Mouse (Mus musculus): ENCODE results near the gene Ube2h. TPM values are rescaled to one million over a fixed set of nuclear protein-coding genes. Genes with fewer than 3 reads are reported as not detected.
A peak's percentile ranks its signal among the peaks of the same experiment; 100 is the strongest.

The Ube2h gene
- 78.4 and 78.9 TPM in 2 replicates for polyA plus RNA-seq (2012; rRNA removed)

GRCm38 (mm10) chr6:30304399-30304917 is at the start of gene Ube2h:
Gene Ube2h, minus strand, starts transcription at chr6:30304539.
- peak within 1 kb of the TSS; percentile 51 for H3K27ac ChIP-seq (ENCODE audit: insufficient read depth, low read length)
- WGBS: 1% methylated on average over 33 of the region's 33 CpGs
- H3K4me3 ChIP-seq (replicated peaks; ENCODE audit: insufficient read depth, low read depth, low read length): peak within 1 kb of the TSS; percentile 69
- H3K4me1 ChIP-seq (ENCODE audit: control insufficient read depth, insufficient read depth, low read length): peaks cover 5% of the 10 kb centered on the region; the same call in 1 of the 2 replicates
- no peaks in the 10 kb centered on the region for H3K27me3 ChIP-seq (ENCODE audit: control insufficient read depth, insufficient read depth, low read length)
- TF ChIP-seq POLR2A (IDR thresholded peaks at IDR 0.05; ENCODE audit: borderline replicate concordance, insufficient read depth, low read length) (peak; percentile 95), CTCF (IDR thresholded peaks at IDR 0.05; ENCODE audit: borderline replicate concordance, insufficient read depth, low read depth, low read length) (no peak)
- peak; percentile 99 to 100 for DNase-seq

GRCm38 (mm10) chr6:30353661-30354060 is 49.3 kb upstream of the Ube2h start:
- 85% methylated on average over 8 of the region's 8 CpGs for WGBS
- Histone ChIP-seq H3K4me1 (ENCODE audit: control insufficient read depth, insufficient read depth, low read length) (peaks cover 20% of the 10 kb centered on the region), H3K27me3 (ENCODE audit: control insufficient read depth, insufficient read depth, low read length) (no peaks in the 10 kb centered on the region), H3K27ac (ENCODE audit: insufficient read depth, low read length) (no peak overlapping the region), H3K4me3 (replicated peaks; ENCODE audit: insufficient read depth, low read depth, low read length) (no peak overlapping the region)
- no peak for DNase-seq
- TF ChIP-seq CTCF (IDR thresholded peaks at IDR 0.05; ENCODE audit: borderline replicate concordance, insufficient read depth, low read depth, low read length): no peak
- no peak for TF ChIP-seq POLR2A (IDR thresholded peaks at IDR 0.05; ENCODE audit: borderline replicate concordance, insufficient read depth, low read length)

GRCm38 (mm10) chr6:30352762-30353161 is 48.4 kb upstream of the Ube2h start:
- no peak for DNase-seq
- Histone ChIP-seq H3K4me3 (replicated peaks; ENCODE audit: insufficient read depth, low read depth, low read length) (no peak overlapping the region), H3K4me1 (ENCODE audit: control insufficient read depth, insufficient read depth, low read length) (peaks cover 20% of the 10 kb centered on the region), H3K27me3 (ENCODE audit: control insufficient read depth, insufficient read depth, low read length) (no peaks in the 10 kb centered on the region), H3K27ac (ENCODE audit: insufficient read depth, low read length) (no peak overlapping the region)
- no peak for TF ChIP-seq CTCF (IDR thresholded peaks at IDR 0.05; ENCODE audit: borderline replicate concordance, insufficient read depth, low read depth, low read length)
- no peak for TF ChIP-seq POLR2A (IDR thresholded peaks at IDR 0.05; ENCODE audit: borderline replicate concordance, insufficient read depth, low read length)
- WGBS: 73% methylated on average over 8 of the region's 8 CpGs

- no peak for DNase-seq
- 61% methylated on average over 9 of the region's 9 CpGs for WGBS
Measured at GRCm38 (mm10) chr6:30351290-30351689, 47.0 kb upstream of the Ube2h start.

GRCm38 (mm10) chr6:30347288-30347801 is 43.0 kb upstream of the Ube2h start:
- Histone ChIP-seq H3K27ac (ENCODE audit: insufficient read depth, low read length) (no peak overlapping the region), H3K27me3 (ENCODE audit: control insufficient read depth, insufficient read depth, low read length) (no peaks in the 10 kb centered on the region), H3K4me3 (replicated peaks; ENCODE audit: insufficient read depth, low read depth, low read length) (no peak overlapping the region), H3K4me1 (ENCODE audit: control insufficient read depth, insufficient read depth, low read length) (no peaks in the 10 kb centered on the region)
- no peak for TF ChIP-seq POLR2A (IDR thresholded peaks at IDR 0.05; ENCODE audit: borderline replicate concordance, insufficient read depth, low read length)
- no peak for TF ChIP-seq CTCF (IDR thresholded peaks at IDR 0.05; ENCODE audit: borderline replicate concordance, insufficient read depth, low read depth, low read length)
- no peak for DNase-seq
- 95% methylated on average over 4 of the region's 4 CpGs for WGBS

More at GRCm38 (mm10) chr6:30351290-30351689, 47.0 kb upstream of the Ube2h start:
- peaks cover 11% of the 10 kb centered on the region for H3K4me1 ChIP-seq (ENCODE audit: control insufficient read depth, insufficient read depth, low read length)
- TF ChIP-seq CTCF (IDR thresholded peaks at IDR 0.05; ENCODE audit: borderline replicate concordance, insufficient read depth, low read depth, low read length) (no peak), POLR2A (IDR thresholded peaks at IDR 0.05; ENCODE audit: borderline replicate concordance, insufficient read depth, low read length) (no peak)
- no peaks in the 10 kb centered on the region for H3K27me3 ChIP-seq (ENCODE audit: control insufficient read depth, insufficient read depth, low read length)
- no peak overlapping the region for H3K27ac ChIP-seq (ENCODE audit: insufficient read depth, low read length)
- no peak overlapping the region for H3K4me3 ChIP-seq (replicated peaks; ENCODE audit: insufficient read depth, low read depth, low read length)

GRCm38 (mm10) chr6:30346737-30347136 is 42.4 kb upstream of the Ube2h start:
- no peak overlapping the region for H3K27ac ChIP-seq (ENCODE audit: insufficient read depth, low read length)
- TF ChIP-seq POLR2A (IDR thresholded peaks at IDR 0.05; ENCODE audit: borderline replicate concordance, insufficient read depth, low read length) (no peak), CTCF (IDR thresholded peaks at IDR 0.05; ENCODE audit: borderline replicate concordance, insufficient read depth, low read depth, low read length) (no peak)
- no peaks in the 10 kb centered on the region for H3K4me1 ChIP-seq (ENCODE audit: control insufficient read depth, insufficient read depth, low read length)
- WGBS: 31% methylated on average over 6 of the region's 6 CpGs
- no peaks in the 10 kb centered on the region for H3K27me3 ChIP-seq (ENCODE audit: control insufficient read depth, insufficient read depth, low read length)
- no peak for DNase-seq
- no peak overlapping the region for H3K4me3 ChIP-seq (replicated peaks; ENCODE audit: insufficient read depth, low read depth, low read length)

GRCm38 (mm10) chr6:30344032-30344431 is 39.7 kb upstream of the Ube2h start:
- DNase-seq: no peak
- WGBS: 80% methylated on average over 6 of the region's 6 CpGs
- H3K4me1 ChIP-seq (ENCODE audit: control insufficient read depth, insufficient read depth, low read length): no peaks in the 10 kb centered on the region; the same call in 1 of the 2 replicates
- TF ChIP-seq POLR2A (IDR thresholded peaks at IDR 0.05; ENCODE audit: borderline replicate concordance, insufficient read depth, low read length) (no peak), CTCF (IDR thresholded peaks at IDR 0.05; ENCODE audit: borderline replicate concordance, insufficient read depth, low read depth, low read length) (no peak)
- no peaks in the 10 kb centered on the region for H3K27me3 ChIP-seq (ENCODE audit: control insufficient read depth, insufficient read depth, low read length)
- no peak overlapping the region for H3K27ac ChIP-seq (ENCODE audit: insufficient read depth, low read length)
- no peak overlapping the region for H3K4me3 ChIP-seq (replicated peaks; ENCODE audit: insufficient read depth, low read depth, low read length)

- WGBS: 60% methylated on average over 4 of the region's 4 CpGs
- TF ChIP-seq POLR2A (IDR thresholded peaks at IDR 0.05; ENCODE audit: borderline replicate concordance, insufficient read depth, low read length) (no peak), CTCF (IDR thresholded peaks at IDR 0.05; ENCODE audit: borderline replicate concordance, insufficient read depth, low read depth, low read length) (no peak)
- no peak for DNase-seq
- no peak overlapping the region for H3K27ac ChIP-seq (ENCODE audit: insufficient read depth, low read length)
- no peak overlapping the region for H3K4me3 ChIP-seq (replicated peaks; ENCODE audit: insufficient read depth, low read depth, low read length)
- H3K27me3 ChIP-seq (ENCODE audit: control insufficient read depth, insufficient read depth, low read length): no peaks in the 10 kb centered on the region
- H3K4me1 ChIP-seq (ENCODE audit: control insufficient read depth, insufficient read depth, low read length): no peaks in the 10 kb centered on the region; the same call in 1 of the 2 replicates
Measured at GRCm38 (mm10) chr6:30340231-30340873, 36.0 kb upstream of the Ube2h start.
